Mouse (Mus musculus) heart, adult 2 months (tissue): Measurements from ENCODE around the gene Lingo1. TPM values are rescaled to one million over a fixed set of nuclear protein-coding genes. Genes with fewer than 3 reads are reported as not detected.

Experiments
- DNase-seq, 2 experiments: peaks; one replicate each; pipeline ENCODE4 v3.0.0; 2021
- H3K27ac ChIP-seq: fragments of 200-600 bp; 2 replicates; pipeline ENCODE4 v1.8.1; 2022
- H3K27me3 ChIP-seq: fragments of 200-500 bp; 2 replicates; pipeline ENCODE4 v1.6.1; 2012; ENCODE audit warnings: mild to moderate bottlenecking, low read length, inconsistent platforms, mixed read lengths; ENCODE audit not compliant: control insufficient read depth, insufficient read depth
- H3K36me3 ChIP-seq: fragments of 200-500 bp; 2 replicates; pipeline ENCODE4 v1.6.1; 2012; ENCODE audit warnings: low read length, inconsistent platforms; ENCODE audit not compliant: control insufficient read depth, insufficient read depth
- H3K4me1 ChIP-seq: fragments of 200-500 bp; 2 replicates; pipeline ENCODE4 v1.6.1; 2011; ENCODE audit warnings: low read length; ENCODE audit not compliant: control insufficient read depth, insufficient read depth
- H3K4me3 ChIP-seq: fragments of 200-600 bp; 2 replicates; pipeline ENCODE4 v1.8.1; 2022
- H3K79me2 ChIP-seq: fragments of 200-500 bp; replicated peaks from 2 replicates; pipeline ENCODE4 v1.6.1; 2012; ENCODE audit warnings: mild to moderate bottlenecking, inconsistent platforms, low read length, moderate library complexity, mixed read lengths; ENCODE audit not compliant: control insufficient read depth, insufficient read depth
- H3K9ac ChIP-seq: fragments of 200-500 bp; 2 replicates; pipeline ENCODE4 v1.6.1; 2012; ENCODE audit warnings: low read depth, mild to moderate bottlenecking, control low read depth, inconsistent platforms, low read length, mixed read lengths
- CTCF ChIP-seq: fragments of 200-600 bp; IDR thresholded peaks from 2 replicates; pipeline ENCODE4 v1.8.1; 2022; ENCODE audit warnings: antibody characterized with exemption, mild to moderate bottlenecking, moderate library complexity
- EP300 ChIP-seq: fragments of 200-500 bp; IDR thresholded peaks from 2 replicates; pipeline ENCODE4 v1.6.1; 2011; ENCODE audit warnings: low read depth, low read length, control low read depth; ENCODE audit not compliant: insufficient read depth
- POLR2A ChIP-seq: fragments of 200-500 bp; IDR thresholded peaks from 2 replicates; pipeline ENCODE4 v1.6.1; 2011; ENCODE audit warnings: mild to moderate bottlenecking, low read depth, low read length, control low read depth; ENCODE audit not compliant: insufficient read depth
- WGBS: fragments of 180-500 bp; shearing (Covaris S2); methylation state at CpG from one replicate; pipeline ENCODE4 v1.1.7; 2018; 5-methylcytosine and 5-hydroxymethylcytosine counted together
- intact Hi-C: fragments of 180-260 bp; cut with DNase I; formaldehyde crosslinking; loops from one replicate; pipeline ENCODE4 v1.15.1; 2025
- polyA plus RNA-seq: library from polyadenylated mRNA; depleted of rRNA; stranded (reverse); fragments of >200 nt; gene quantifications from 2 replicates; pipeline ENCODE4 v1.2.3, GENCODE M21; 2012
- total RNA-seq, 2 experiments: library from RNA; stranded (reverse); gene quantifications; 2 replicates each; pipeline ENCODE4 v1.2.3; 2021

The Lingo1 gene
- total and polyA plus RNA-seq, 3 experiments: 1.2 to 5.5 (median 1.3) TPM

DNA sequence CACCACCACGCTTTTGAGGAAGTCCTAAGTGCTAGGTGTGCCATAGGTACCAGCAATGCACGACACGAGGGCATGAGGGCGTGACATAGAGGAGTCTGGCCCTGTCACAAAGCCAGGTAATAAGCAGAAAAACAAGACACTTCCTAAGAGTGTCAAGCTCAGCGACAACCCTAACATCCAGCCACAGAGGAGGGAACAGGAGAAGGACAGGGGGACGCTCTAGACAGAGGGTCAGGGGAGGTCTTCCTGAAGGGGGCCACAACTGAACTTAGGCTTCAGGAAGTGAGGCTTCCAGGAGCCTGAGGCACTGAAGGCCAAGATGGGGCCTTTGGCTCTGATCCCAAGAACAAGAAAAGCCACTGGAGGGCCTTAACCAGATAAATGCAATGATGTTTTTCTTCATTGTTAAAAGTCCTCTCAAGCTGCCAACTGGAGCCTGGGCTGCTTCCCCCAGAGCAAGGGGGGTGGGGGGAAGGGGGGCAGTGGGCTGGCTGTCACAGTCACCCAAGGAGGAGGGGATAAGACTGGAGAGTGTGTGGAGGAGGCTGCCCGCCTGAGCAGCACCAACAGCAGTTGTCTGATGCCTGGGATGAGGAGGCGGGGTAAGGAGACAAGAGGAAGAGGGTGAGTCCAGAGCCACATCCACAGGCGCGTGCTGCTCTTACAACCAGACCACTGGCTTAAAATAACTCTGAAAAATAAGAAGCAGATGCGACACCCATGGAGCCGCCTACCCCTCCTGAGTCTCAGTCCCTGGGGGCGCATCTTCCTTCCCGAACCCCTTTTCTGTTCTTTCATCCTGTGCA lies 109.7 kb downstream of the Lingo1 start:
- no peaks in the 10 kb centered on the region for H3K79me2 ChIP-seq
- intact Hi-C loops: no loop called here
- H3K27ac ChIP-seq: no peak overlapping the region
- no peaks in the 10 kb centered on the region for H3K4me1 ChIP-seq
- whole genome bisulfite sequencing: 29% methylated on average over 14 of the region's 14 CpGs
- DNase-seq: peak in 1 of 2 experiments; percentile 11
- H3K36me3 ChIP-seq: no peaks in the 10 kb centered on the region
- H3K4me3 ChIP-seq: no peak overlapping the region
- H3K9ac ChIP-seq: no peak overlapping the region
- no peaks in the 10 kb centered on the region for H3K27me3 ChIP-seq
- no peak for TF ChIP-seq EP300
- no peak for TF ChIP-seq CTCF
- TF ChIP-seq POLR2A: no peak

DNA sequence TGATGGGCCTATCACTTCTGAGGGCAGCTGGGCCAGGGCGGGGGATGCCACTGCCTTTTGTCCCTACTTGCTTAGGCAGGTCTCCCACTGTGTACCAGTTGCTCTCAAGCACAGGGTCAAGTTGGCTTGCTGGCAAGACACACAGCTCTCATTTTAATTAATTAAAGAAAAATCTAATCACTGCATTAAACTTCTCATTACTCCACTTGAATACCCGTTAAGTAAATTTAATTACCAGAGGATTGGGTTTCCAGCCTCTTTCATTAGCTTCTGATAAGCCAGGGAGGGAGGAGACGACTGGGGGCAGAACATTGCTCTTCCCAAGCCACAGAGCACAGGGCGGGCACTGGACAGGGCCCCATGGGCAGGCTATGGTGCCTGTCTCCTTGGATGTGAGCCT lies 113.4 kb downstream of the Lingo1 start:
- TF ChIP-seq EP300 (no peak), CTCF (no peak), POLR2A (no peak)
- no peak for DNase-seq
- no peaks in the 10 kb centered on the region for H3K4me1 ChIP-seq
- H3K79me2 ChIP-seq: no peaks in the 10 kb centered on the region
- intact Hi-C loops: no loop called here
- no peak overlapping the region for H3K9ac ChIP-seq
- H3K27me3 ChIP-seq: no peaks in the 10 kb centered on the region
- H3K27ac ChIP-seq: no peak overlapping the region
- H3K36me3 ChIP-seq: no peaks in the 10 kb centered on the region
- 66% methylated on average over 4 of the region's 4 CpGs for WGBS
- no peak overlapping the region for H3K4me3 ChIP-seq

- intact Hi-C loops: no loop called here
Observed at GRCm38 (mm10) chr9:56681950-56682349, 114.3 kb downstream of the Lingo1 start.

GRCm38 (mm10) chr9:56678929-56679681 lies 117.2 kb downstream of the Lingo1 start:
- no peak for TF ChIP-seq CTCF
- no peak for TF ChIP-seq EP300
- TF ChIP-seq POLR2A: no peak
- Histone ChIP-seq H3K79me2 (no peaks in the 10 kb centered on the region), H3K27ac (no peak overlapping the region), H3K4me3 (no peak overlapping the region), H3K4me1 (no peaks in the 10 kb centered on the region), H3K36me3 (no peaks in the 10 kb centered on the region), H3K9ac (no peak overlapping the region), H3K27me3 (no peaks in the 10 kb centered on the region)
- 90% methylated on average over 22 of the region's 22 CpGs for WGBS
- DNase-seq: no peak
- intact Hi-C loops: no loop called here

More at GRCm38 (mm10) chr9:56681950-56682349, 114.3 kb downstream of the Lingo1 start:
- TF ChIP-seq EP300 (no peak), POLR2A (no peak), CTCF (no peak)
- no peak overlapping the region for H3K9ac ChIP-seq
- H3K79me2 ChIP-seq: no peaks in the 10 kb centered on the region
- H3K27ac ChIP-seq: no peak overlapping the region
- no peaks in the 10 kb centered on the region for H3K27me3 ChIP-seq
- no peak overlapping the region for H3K4me3 ChIP-seq
- 87% methylated on average over 7 of the region's 7 CpGs for WGBS
- no peaks in the 10 kb centered on the region for H3K4me1 ChIP-seq
- DNase-seq: no peak
- H3K36me3 ChIP-seq: no peaks in the 10 kb centered on the region

- no peak for TF ChIP-seq EP300
- no peak for TF ChIP-seq POLR2A
- no peak for TF ChIP-seq CTCF
- DNase-seq: no peak
- no peaks in the 10 kb centered on the region for H3K4me1 ChIP-seq
- H3K27ac ChIP-seq: no peak overlapping the region
- no peaks in the 10 kb centered on the region for H3K79me2 ChIP-seq
- WGBS: 89% methylated on average over 7 of the region's 7 CpGs
- H3K4me3 ChIP-seq: no peak overlapping the region
- intact Hi-C loops: no loop called here
- no peaks in the 10 kb centered on the region for H3K27me3 ChIP-seq
- H3K36me3 ChIP-seq: no peaks in the 10 kb centered on the region
- no peak overlapping the region for H3K9ac ChIP-seq
Observed at GRCm38 (mm10) chr9:56675696-56676095, 120.6 kb downstream of the Lingo1 start.

DNA sequence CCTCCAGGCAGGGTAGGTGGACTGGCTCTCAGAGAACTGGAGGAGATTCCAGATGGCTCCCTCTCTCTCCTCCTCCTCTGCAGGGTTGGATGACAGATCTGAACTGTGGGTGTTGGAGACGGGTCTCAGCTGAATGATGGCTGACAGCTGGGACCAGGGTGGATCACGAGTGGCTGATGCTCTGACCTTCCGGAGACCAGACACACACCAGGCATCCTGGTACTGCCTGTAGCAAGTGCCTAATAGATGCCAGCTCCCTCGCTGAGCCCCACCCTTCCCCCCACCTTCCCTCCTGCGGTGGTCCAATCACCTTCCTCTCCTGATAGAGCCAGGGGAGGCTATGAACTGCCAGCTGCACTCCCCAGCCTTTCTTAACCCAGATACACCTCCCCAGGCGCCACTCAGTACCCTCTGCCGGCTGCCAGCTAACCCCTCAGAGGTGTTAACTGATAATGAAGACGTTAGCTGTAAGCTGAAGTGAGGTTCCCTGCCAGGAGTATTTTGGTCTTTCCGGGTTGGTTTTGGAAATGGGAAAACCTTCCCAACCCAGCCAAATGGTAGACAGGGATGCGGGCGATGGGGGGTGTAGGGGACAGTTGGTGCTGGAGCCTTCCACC lies 126.6 kb downstream of the Lingo1 start:
- intact Hi-C loops: no loop called here
- no peak overlapping the region for H3K27ac ChIP-seq
- TF ChIP-seq POLR2A (no peak), CTCF (no peak), EP300 (no peak)
- no peak overlapping the region for H3K9ac ChIP-seq
- 26% methylated on average over 11 of the region's 11 CpGs for WGBS
- H3K27me3 ChIP-seq: no peaks in the 10 kb centered on the region
- DNase-seq: peak in 1 of 2 experiments; percentile 10
- H3K79me2 ChIP-seq: no peaks in the 10 kb centered on the region
- no peak overlapping the region for H3K4me3 ChIP-seq
- no peaks in the 10 kb centered on the region for H3K36me3 ChIP-seq
- H3K4me1 ChIP-seq: no peaks in the 10 kb centered on the region
